Mouse (Mus musculus) liver, embryonic 14.5 days (tissue): Measurements from ENCODE around the gene Sgca.

ENCODE experiments used
- CTCF ChIP-seq: IDR thresholded peaks from 2 replicates; pipeline ENCODE4 v1.5.1; 2016; ENCODE audit warnings: antibody characterized with exemption, low read depth, control low read depth
- EP300 ChIP-seq: IDR thresholded peaks from 2 replicates; pipeline ENCODE4 v1.6.1; 2016; ENCODE audit warnings: antibody characterized with exemption, low read depth

GRCm38 (mm10) chr11:95006525-95007219 lies 30.5 kb upstream of the Sgca start:
- TF ChIP-seq EP300: no peak
- peak; percentile 26; the same call in 1 of the 2 replicates for TF ChIP-seq CTCF
